Mouse (Mus musculus) forebrain, embryonic 14.5 days (tissue): ENCODE measurements around the gene Zfp617. TPM values are rescaled to one million over a fixed set of nuclear protein-coding genes. Genes with fewer than 3 reads are reported as not detected.
A peak's percentile ranks its signal among the peaks of the same experiment; 100 is the strongest.
"Not testable (repeated sequence)": the region's sequence is repeated elsewhere in the genome, so short reads cannot be mapped to it uniquely, and the experiment has no call there.

ENCODE experiments used
- ATAC-seq: fragments of 200-750 bp; cut with Nextera tagmentation; 2 replicates; pipeline ENCODE4 v1.8.0; 2017; ENCODE audit warnings: mild to moderate bottlenecking, moderate library complexity
- DNase-seq: peaks from one replicate; pipeline ENCODE4 v3.0.0-alpha.2; 2015; ENCODE audit warnings: low spot score
- H3K27ac ChIP-seq: fragments of 300-500 bp; sonication (generic); 2 replicates; pipeline ENCODE4 v1.5.1; 2014; ENCODE audit warnings: low read depth, mild to moderate bottlenecking, control low read depth, low read length, moderate library complexity
- H3K27me3 ChIP-seq: fragments of 300-500 bp; sonication (generic); replicated peaks from 2 replicates; pipeline ENCODE4 v1.6.1; 2014; ENCODE audit warnings: low read length, control low read depth, mixed read lengths; ENCODE audit not compliant: control insufficient read depth, insufficient read depth
- H3K36me3 ChIP-seq: fragments of 300-500 bp; sonication (generic); 2 replicates; pipeline ENCODE4 v1.6.1; 2014; ENCODE audit warnings: low read length, control low read depth; ENCODE audit not compliant: control insufficient read depth, insufficient read depth
- H3K4me1 ChIP-seq: fragments of 300-500 bp; sonication (generic); 2 replicates; pipeline ENCODE4 v1.6.1; 2014; ENCODE audit warnings: antibody characterized with exemption, low read length, control low read depth; ENCODE audit not compliant: control insufficient read depth, insufficient read depth
- H3K4me2 ChIP-seq: fragments of 300-500 bp; sonication (generic); 2 replicates; pipeline ENCODE4 v1.6.1; 2014; ENCODE audit warnings: mild to moderate bottlenecking, control low read depth, low read length
- H3K4me3 ChIP-seq: fragments of 300-500 bp; sonication (generic); 2 replicates; pipeline ENCODE4 v1.5.1; 2014; ENCODE audit warnings: low read depth, low read length, control low read depth
- H3K9ac ChIP-seq: fragments of 300-500 bp; sonication (generic); 2 replicates; pipeline ENCODE4 v1.6.1; 2014; ENCODE audit warnings: mild to moderate bottlenecking, low read length, control low read depth, moderate library complexity
- H3K9me3 ChIP-seq: fragments of 300-500 bp; sonication (generic); replicated peaks from 2 replicates; pipeline ENCODE4 v1.6.1; 2016; ENCODE audit warnings: low read length, control low read depth, mixed read lengths; ENCODE audit not compliant: control insufficient read depth
- WGBS: fragments of 180-500 bp; shearing (Covaris S2); extraction: QIAGEN DNeasy Blood & Tissue Kit; methylation state at CpG from one replicate; pipeline ENCODE4 v1.1.7; 2014; 5-methylcytosine and 5-hydroxymethylcytosine counted together
- polyA plus RNA-seq: library from polyadenylated mRNA; unstranded; fragments of >200 nt; fragmentation: Nextera tagmentation; extraction: Ambion mirVana; gene quantifications from 2 replicates; pipeline ENCODE4 v1.2.1, GENCODE M21; 2014

The Zfp617 gene
- polyA plus RNA-seq: 31.6 and 32.1 TPM in 2 replicates

DNA sequence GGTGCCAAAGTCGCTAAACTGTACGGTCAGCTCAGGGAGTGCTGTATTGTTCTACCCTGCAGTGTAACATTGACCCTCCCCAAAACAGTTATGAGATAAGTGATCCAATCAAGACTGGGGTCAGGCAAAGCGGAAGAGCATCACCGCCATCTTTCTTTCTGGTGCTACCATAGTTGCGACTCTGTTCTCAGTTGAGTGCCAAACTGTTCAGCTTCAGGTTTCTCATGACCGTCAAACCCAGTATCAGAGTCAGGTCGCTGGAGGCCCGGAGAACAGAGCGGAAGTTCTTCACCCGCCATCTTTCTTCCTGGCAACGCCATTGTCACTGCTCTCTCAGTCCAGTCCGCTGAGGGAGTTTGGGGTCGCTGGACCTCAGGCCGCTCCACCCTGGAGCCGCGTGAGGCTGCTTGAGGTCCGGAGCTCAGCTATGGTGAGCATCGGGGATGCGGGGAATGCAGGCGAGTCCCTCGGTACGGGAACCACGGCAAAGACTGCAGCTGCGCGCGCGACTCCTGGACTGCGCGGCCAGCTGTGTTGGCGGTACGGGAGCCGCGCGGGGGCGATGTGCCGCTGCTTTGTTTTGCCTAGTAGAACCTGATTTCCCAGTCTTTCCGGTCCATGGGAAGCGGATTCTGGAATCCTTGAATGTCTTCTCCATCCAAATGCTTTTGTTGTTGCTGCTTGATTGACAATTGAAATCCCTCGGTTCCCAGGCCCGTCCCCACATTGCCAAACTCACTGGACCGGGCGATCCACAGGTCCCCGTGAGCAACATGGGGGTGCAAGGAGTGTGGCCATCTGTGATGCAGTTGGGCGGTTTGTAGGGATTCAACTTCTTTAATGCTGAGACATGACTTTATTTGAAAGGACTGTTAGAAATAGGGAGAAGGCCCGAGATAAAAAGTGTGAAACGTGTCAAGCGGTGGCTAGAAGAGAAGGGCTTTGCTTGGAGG lies at the start of gene Zfp617, which contains the start of gene Zfp882:
TSS of gene Zfp617 (plus strand) at position 327 of the 953 bp plus-strand sequence.
TSS of gene Zfp882 (plus strand) at position 300 of the 953 bp plus-strand sequence.
- 5% methylated on average over 47 of the region's 47 CpGs for WGBS

DNA sequence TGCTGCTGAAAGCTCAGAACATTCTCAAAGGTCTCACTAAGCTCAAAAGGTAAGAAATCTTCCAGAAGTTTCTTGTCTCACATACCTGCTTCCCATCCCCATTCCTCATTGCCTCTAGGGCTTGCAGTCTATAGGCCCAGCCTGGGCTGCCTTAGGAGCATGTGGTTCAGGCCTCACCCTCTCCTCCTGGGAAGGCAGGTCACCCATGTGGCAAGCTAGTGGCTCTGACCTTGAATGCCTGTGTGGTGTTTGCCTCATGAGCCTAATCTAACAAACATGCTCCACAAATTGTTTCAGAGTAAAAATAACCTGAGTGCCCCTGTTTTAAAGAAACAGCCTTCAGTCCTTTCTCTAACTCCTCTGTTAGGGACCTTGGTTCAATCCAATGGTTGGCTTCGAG lies 46.9 kb upstream of the Zfp617 start:
- not testable (repeated sequence) for H3K9me3 ChIP-seq, H3K36me3 ChIP-seq, H3K4me2 ChIP-seq, H3K4me3 ChIP-seq, ATAC-seq, H3K27me3 ChIP-seq, H3K9ac ChIP-seq, DNase-seq, H3K27ac ChIP-seq, H3K4me1 ChIP-seq
- WGBS: 79% methylated on average over 1 of the region's 1 CpGs

More for the DNA sequence above, at the start of gene Zfp617, which contains the start of gene Zfp882:
- Histone ChIP-seq H3K9ac (peak within 1 kb of the TSS; percentile 95), H3K36me3 (peaks cover 3% of the 10 kb centered on the region; the same call in 1 of the 2 replicates), H3K27me3 (no peaks in the 10 kb centered on the region), H3K4me3 (peak within 1 kb of the TSS; percentile 75), H3K4me1 (no peaks in the 10 kb centered on the region), H3K9me3 (no peaks in the 10 kb centered on the region), H3K4me2 (peak within 1 kb of the TSS; percentile 53), H3K27ac (peak within 1 kb of the TSS; percentile 98)
- peak; percentile 95 for ATAC-seq
- DNase-seq: peak; percentile 93

DNA sequence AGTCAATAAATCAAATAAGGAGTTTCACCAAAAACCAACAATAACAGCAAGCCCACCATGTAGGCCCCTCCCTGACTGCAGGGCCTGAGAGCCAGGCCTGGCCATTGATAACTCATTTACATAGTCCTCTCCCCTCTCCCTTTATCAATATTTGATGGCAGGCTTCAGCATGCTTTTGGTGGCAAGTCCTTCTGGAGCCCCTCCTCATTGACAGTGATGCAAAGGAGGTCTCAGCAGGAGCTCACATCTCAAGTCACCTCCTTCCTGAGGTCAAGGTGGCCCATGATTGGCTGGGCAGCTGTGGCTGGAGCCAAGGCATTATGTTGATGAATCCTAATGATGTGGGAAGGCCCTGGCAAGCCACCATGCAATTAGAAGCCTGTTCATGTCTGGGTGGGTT lies 46.4 kb upstream of the Zfp617 start:
- not testable (repeated sequence) for H3K36me3 ChIP-seq, H3K9me3 ChIP-seq, H3K4me1 ChIP-seq, DNase-seq, H3K4me2 ChIP-seq, H3K4me3 ChIP-seq, H3K9ac ChIP-seq, H3K27ac ChIP-seq, H3K27me3 ChIP-seq, ATAC-seq

DNA sequence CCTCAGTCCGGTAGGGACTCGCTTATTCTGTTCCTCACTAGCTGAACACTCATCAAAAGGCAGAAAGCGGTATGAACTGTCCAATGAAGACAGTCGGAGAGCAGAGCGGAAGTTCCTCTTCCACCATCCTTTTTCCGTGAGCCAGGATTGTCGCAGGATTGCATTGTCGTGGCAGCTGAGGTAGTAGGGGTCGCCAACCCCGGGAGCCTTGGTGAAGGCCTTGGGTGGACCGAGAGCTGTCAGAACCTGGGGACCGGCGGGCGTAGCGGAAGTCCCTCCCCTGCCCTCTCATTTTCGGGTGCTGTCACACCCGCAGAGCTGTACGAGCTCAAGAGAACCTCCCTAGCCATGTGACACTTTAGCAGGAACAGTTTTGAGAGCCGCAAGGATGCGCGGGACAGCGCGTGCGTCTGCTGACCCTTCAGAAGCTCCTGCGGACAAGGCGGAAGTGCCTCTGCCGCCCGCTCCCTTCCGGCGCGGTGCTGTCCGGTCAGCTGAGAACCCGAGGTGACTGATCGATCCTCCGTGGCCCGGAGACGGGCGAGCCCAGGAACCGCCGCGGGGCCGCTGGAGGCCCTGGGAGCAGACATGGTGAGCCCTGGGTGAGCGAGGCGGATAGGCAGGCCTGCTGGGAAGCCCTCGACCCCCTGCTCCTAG lies 26.7 kb upstream of the Zfp617 start, which contains the start of gene Zfp709:
TSS of gene Zfp709 (plus strand) at position 402 of the 657 bp plus-strand sequence.
- Histone ChIP-seq H3K27me3 (no peaks in the 10 kb centered on the region), H3K36me3 (peaks cover 3% of the 10 kb centered on the region; the same call in 1 of the 2 replicates), H3K4me2 (peak within 1 kb of the TSS; percentile 83), H3K4me1 (no peaks in the 10 kb centered on the region; the same call in 1 of the 2 replicates), H3K9ac (peak within 1 kb of the TSS; percentile 89), H3K27ac (peak within 1 kb of the TSS; percentile 70; the same call in 1 of the 2 replicates), H3K4me3 (peak within 1 kb of the TSS; percentile 69), H3K9me3 (peaks cover 19% of the 10 kb centered on the region)
- DNase-seq: peak; percentile 71
- ATAC-seq: peak; percentile 94
- 3% methylated on average over 44 of the region's 45 CpGs for WGBS

DNA sequence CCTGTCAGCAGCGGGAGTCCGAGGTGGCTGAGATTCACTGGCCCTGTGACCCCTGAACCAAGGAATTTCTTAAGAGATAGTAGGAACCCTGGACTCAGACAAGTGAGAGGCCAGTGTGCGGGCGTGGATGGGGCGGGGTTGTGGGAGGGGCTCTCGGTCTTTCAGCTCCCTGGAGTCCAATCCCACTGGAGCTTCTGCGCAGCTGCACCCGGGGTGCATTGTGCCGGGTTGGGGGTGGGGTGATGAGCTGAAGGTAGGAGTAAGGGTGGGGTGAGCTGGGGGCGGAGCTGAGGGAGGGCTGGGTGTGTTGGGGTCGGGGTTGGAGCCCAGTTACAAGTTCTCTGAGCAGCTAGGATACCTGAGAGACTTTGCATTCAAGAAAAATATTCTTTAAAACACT lies 7.8 kb upstream of the Zfp617 start:
- not testable (repeated sequence) for H3K36me3 ChIP-seq, DNase-seq, H3K27me3 ChIP-seq, H3K9ac ChIP-seq, H3K4me3 ChIP-seq, ATAC-seq, H3K4me1 ChIP-seq, H3K9me3 ChIP-seq, H3K4me2 ChIP-seq, H3K27ac ChIP-seq
- WGBS: 45% methylated on average over 11 of the region's 11 CpGs

DNA sequence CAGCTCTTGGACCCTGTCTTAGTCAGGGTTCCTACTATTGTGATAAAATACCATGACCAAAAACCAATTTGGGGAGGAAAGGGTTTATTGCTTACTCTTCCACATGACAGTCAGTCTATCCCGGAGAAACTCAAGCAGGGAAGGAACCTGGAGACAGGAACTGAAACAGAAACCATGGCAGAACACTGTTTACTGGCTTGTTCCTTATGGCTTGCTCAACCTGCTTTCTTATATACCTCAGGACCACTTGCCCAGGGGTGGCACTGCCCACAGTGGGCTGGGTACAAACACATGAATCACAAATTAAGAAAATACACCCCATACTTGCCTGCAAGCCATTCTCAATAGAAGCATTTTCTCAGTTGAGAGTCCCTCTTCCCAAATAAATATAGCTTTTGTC lies 5.4 kb upstream of the Zfp617 start:
- DNase-seq, H3K27ac ChIP-seq, H3K27me3 ChIP-seq, ATAC-seq, H3K4me2 ChIP-seq, H3K4me3 ChIP-seq, H3K36me3 ChIP-seq, H3K4me1 ChIP-seq, H3K9me3 ChIP-seq, H3K9ac ChIP-seq: not testable (repeated sequence)
- 75% methylated on average over 1 of the region's 1 CpGs for WGBS

DNA sequence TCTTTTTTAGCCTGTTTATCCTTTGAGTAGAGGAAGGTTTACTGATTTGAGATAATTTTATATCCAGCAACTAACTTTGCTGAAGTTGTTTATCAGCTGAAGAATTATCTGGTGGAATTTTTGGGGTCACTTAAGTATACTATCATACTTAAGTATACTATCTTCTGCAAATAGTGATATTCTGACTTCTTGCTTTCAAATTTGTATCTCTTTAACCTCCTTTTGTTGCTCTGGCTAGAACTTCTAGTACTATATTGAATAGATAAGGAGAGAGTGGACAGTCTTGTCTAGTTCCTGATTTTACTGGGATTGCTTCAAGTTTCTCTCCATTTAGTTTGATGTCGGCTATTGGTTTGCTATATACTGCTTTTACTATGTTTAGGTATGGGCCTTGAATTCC lies 1.6 kb upstream of the Zfp617 start:
- no peak overlapping the region for H3K4me2 ChIP-seq
- H3K9me3 ChIP-seq: no peaks in the 10 kb centered on the region
- H3K4me1 ChIP-seq: no peaks in the 10 kb centered on the region
- H3K27ac ChIP-seq: no peak overlapping the region
- no peaks in the 10 kb centered on the region for H3K36me3 ChIP-seq
- DNase-seq (no peak), ATAC-seq (no peak)
- no peaks in the 10 kb centered on the region for H3K27me3 ChIP-seq
- no peak overlapping the region for H3K4me3 ChIP-seq
- 91% methylated on average over 1 of the region's 1 CpGs for WGBS
- no peak overlapping the region for H3K9ac ChIP-seq

DNA sequence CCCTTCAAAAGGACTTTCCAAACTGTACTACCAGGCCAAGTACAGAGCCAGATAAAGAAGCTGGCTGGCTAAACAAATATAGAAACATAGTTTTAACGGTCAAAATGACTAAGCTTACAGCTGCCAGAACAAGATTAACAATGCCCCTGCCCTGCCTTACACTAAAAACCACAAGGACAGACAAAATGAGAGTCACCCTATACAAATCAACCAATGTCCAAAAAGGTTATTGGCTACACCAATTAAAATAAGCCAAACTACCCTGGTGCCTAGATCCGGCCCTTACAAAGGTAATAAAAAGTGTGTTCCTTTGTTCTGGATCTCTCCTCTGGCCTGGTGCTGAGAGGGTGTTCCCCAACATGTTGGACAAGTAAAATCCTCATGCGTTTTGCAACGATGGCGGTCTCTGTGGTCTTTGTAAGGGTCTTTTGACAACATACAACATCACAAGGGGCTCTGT lies 607 bp upstream of the Zfp617 start:
- H3K36me3 ChIP-seq: no peaks in the 10 kb centered on the region
- H3K4me3 ChIP-seq: peak overlapping the region; percentile 75
- H3K9ac ChIP-seq: no peak overlapping the region
- H3K4me1 ChIP-seq: no peaks in the 10 kb centered on the region
- H3K9me3 ChIP-seq: no peaks in the 10 kb centered on the region
- no peak for DNase-seq
- H3K27ac ChIP-seq: peak overlapping the region; percentile 98
- peak overlapping the region; percentile 53 for H3K4me2 ChIP-seq
- ATAC-seq: no peak
- no peaks in the 10 kb centered on the region for H3K27me3 ChIP-seq
- WGBS: 97% methylated on average over 5 of the region's 5 CpGs
